Mouse (Mus musculus): ENCODE measurements at regions not wholly inside any gene's neighbourhood (a gene's known extent, or its start where the extent isn't known, plus 50 kb on each side); places are given as distances from the start of the nearest gene placed in this dataset.

- H3K27me3 ChIP-seq = no peaks in the 10 kb centered on the region
- no peaks in the 10 kb centered on the region for H3K36me3 ChIP-seq
- H3K4me3 ChIP-seq = no peak overlapping the region
- 61% methylated on average over 8 of the region's 8 CpGs for WGBS
- no peak overlapping the region; the same call in 1 of the 2 replicates for H3K27ac ChIP-seq
- no peak overlapping the region for H3K9ac ChIP-seq
- no peak for ATAC-seq (ENCODE audit: low FRiP score)
- no peaks in the 10 kb centered on the region for H3K4me1 ChIP-seq
- no peaks in the 10 kb centered on the region for H3K9me3 ChIP-seq (replicated peaks)
- H3K4me2 ChIP-seq (replicated peaks) = no peak overlapping the region
Measured at GRCm38 (mm10) chr13:47429856-47430365, 307.5 kb downstream of the Rnf144b start.

GRCm38 (mm10) chr13:47430409-47430808, 308.0 kb downstream of the Rnf144b start:
- H3K9ac ChIP-seq = no peak overlapping the region
- H3K27me3 ChIP-seq = no peaks in the 10 kb centered on the region
- ATAC-seq (ENCODE audit: low FRiP score) = no peak
- WGBS = 80% methylated on average over 9 of the region's 9 CpGs
- no peak overlapping the region for H3K4me2 ChIP-seq (replicated peaks)
- no peak overlapping the region for H3K4me3 ChIP-seq
- H3K9me3 ChIP-seq (replicated peaks) = no peaks in the 10 kb centered on the region
- H3K4me1 ChIP-seq = no peaks in the 10 kb centered on the region
- H3K27ac ChIP-seq = 0 out of 2 replicates have a peak overlapping the region, but pooled peaks have one; percentile 40
- H3K36me3 ChIP-seq = no peaks in the 10 kb centered on the region

- H3K9me3 ChIP-seq (replicated peaks) = no peaks in the 10 kb centered on the region
- no peak for ATAC-seq (ENCODE audit: low FRiP score)
- H3K9ac ChIP-seq = no peak overlapping the region
- H3K4me3 ChIP-seq = no peak overlapping the region
- H3K4me1 ChIP-seq = no peaks in the 10 kb centered on the region
- no peak overlapping the region for H3K4me2 ChIP-seq (replicated peaks)
- no peaks in the 10 kb centered on the region for H3K27me3 ChIP-seq
- WGBS = 96% methylated on average over 7 of the region's 7 CpGs
- no peak overlapping the region for H3K27ac ChIP-seq
- no peaks in the 10 kb centered on the region for H3K36me3 ChIP-seq
Measured at GRCm38 (mm10) chr13:47435631-47436030, 313.2 kb downstream of the Rnf144b start.

- H3K9me3 ChIP-seq (replicated peaks) = no peaks in the 10 kb centered on the region
- H3K4me2 ChIP-seq (replicated peaks) = no peak overlapping the region
- H3K27ac ChIP-seq = no peak overlapping the region
- no peaks in the 10 kb centered on the region for H3K27me3 ChIP-seq
- no peak for ATAC-seq (ENCODE audit: low FRiP score)
- H3K4me3 ChIP-seq = no peak overlapping the region
- WGBS = 79% methylated on average over 3 of the region's 3 CpGs
- no peaks in the 10 kb centered on the region for H3K4me1 ChIP-seq
- no peak overlapping the region for H3K9ac ChIP-seq
- H3K36me3 ChIP-seq = no peaks in the 10 kb centered on the region
Measured at GRCm38 (mm10) chr13:47444876-47445275, 322.4 kb downstream of the Rnf144b start.

GRCm38 (mm10) chr13:47452186-47452760, 329.8 kb downstream of the Rnf144b start:
- peak overlapping the region; percentile 50; the same call in 1 of the 2 replicates for H3K27ac ChIP-seq
- H3K4me2 ChIP-seq (replicated peaks) = 0 out of 2 replicates have a peak overlapping the region, but pooled peaks have one; percentile 13
- no peak for ATAC-seq (ENCODE audit: low FRiP score)

GRCm38 (mm10) chr13:47462148-47462547, 339.7 kb downstream of the Rnf144b start:
- 82% methylated on average over 8 of the region's 8 CpGs for WGBS
- H3K4me3 ChIP-seq = no peak overlapping the region
- H3K9ac ChIP-seq = no peak overlapping the region
- H3K27me3 ChIP-seq = no peaks in the 10 kb centered on the region
- no peak overlapping the region for H3K27ac ChIP-seq
- no peak overlapping the region for H3K4me2 ChIP-seq (replicated peaks)
- no peaks in the 10 kb centered on the region for H3K4me1 ChIP-seq
- no peak for ATAC-seq (ENCODE audit: low FRiP score)
- H3K9me3 ChIP-seq (replicated peaks) = no peaks in the 10 kb centered on the region
- no peaks in the 10 kb centered on the region for H3K36me3 ChIP-seq

More at GRCm38 (mm10) chr13:47452186-47452760, 329.8 kb downstream of the Rnf144b start:
- Histone ChIP-seq H3K9me3 (replicated peaks) (no peaks in the 10 kb centered on the region), H3K4me1 (no peaks in the 10 kb centered on the region), H3K27me3 (no peaks in the 10 kb centered on the region), H3K36me3 (no peaks in the 10 kb centered on the region), H3K4me3 (no peak overlapping the region), H3K9ac (no peak overlapping the region)
- WGBS = 77% methylated on average over 17 of the region's 17 CpGs

- Histone ChIP-seq H3K4me1 (peaks cover 7% of the 10 kb centered on the region), H3K27ac (peak overlapping the region; percentile 67), H3K4me2 (replicated peaks) (no peak overlapping the region), H3K27me3 (no peaks in the 10 kb centered on the region; the same call in 1 of the 2 replicates), H3K4me3 (no peak overlapping the region), H3K9me3 (replicated peaks) (no peaks in the 10 kb centered on the region), H3K9ac (no peak overlapping the region), H3K36me3 (no peaks in the 10 kb centered on the region)
- peak; percentile 86 for ATAC-seq (ENCODE audit: low FRiP score)
- WGBS = 55% methylated on average over 14 of the region's 14 CpGs
Measured at GRCm38 (mm10) chr13:47471543-47472213, 349.2 kb downstream of the Rnf144b start.

GRCm38 (mm10) chr13:47480159-47480558, 357.7 kb downstream of the Rnf144b start:
- Histone ChIP-seq H3K9me3 (replicated peaks) (no peaks in the 10 kb centered on the region), H3K9ac (no peak overlapping the region), H3K4me2 (replicated peaks) (no peak overlapping the region), H3K27ac (no peak overlapping the region), H3K36me3 (no peaks in the 10 kb centered on the region), H3K4me3 (no peak overlapping the region), H3K27me3 (no peaks in the 10 kb centered on the region; the same call in 1 of the 2 replicates), H3K4me1 (no peaks in the 10 kb centered on the region)
- WGBS = 75% methylated on average over 10 of the region's 10 CpGs
- ATAC-seq (ENCODE audit: low FRiP score) = no peak

- Histone ChIP-seq H3K4me3 (no peak overlapping the region), H3K4me1 (no peaks in the 10 kb centered on the region), H3K9me3 (replicated peaks) (no peaks in the 10 kb centered on the region), H3K4me2 (replicated peaks) (no peak overlapping the region), H3K9ac (no peak overlapping the region), H3K36me3 (no peaks in the 10 kb centered on the region), H3K27ac (no peak overlapping the region), H3K27me3 (no peaks in the 10 kb centered on the region)
- ATAC-seq (ENCODE audit: low FRiP score) = no peak
- 95% methylated on average over 2 of the region's 2 CpGs for WGBS
Measured at GRCm38 (mm10) chr13:47484819-47485218, 362.4 kb downstream of the Rnf144b start.

GRCm38 (mm10) chr13:47486111-47486510, 363.7 kb downstream of the Rnf144b start:
- H3K9ac ChIP-seq = no peak overlapping the region
- no peaks in the 10 kb centered on the region for H3K4me1 ChIP-seq
- no peaks in the 10 kb centered on the region for H3K27me3 ChIP-seq
- no peak overlapping the region for H3K4me3 ChIP-seq
- no peak for ATAC-seq (ENCODE audit: low FRiP score)
- H3K9me3 ChIP-seq (replicated peaks) = no peaks in the 10 kb centered on the region
- no peak overlapping the region for H3K27ac ChIP-seq
- H3K36me3 ChIP-seq = no peaks in the 10 kb centered on the region
- H3K4me2 ChIP-seq (replicated peaks) = no peak overlapping the region

GRCm38 (mm10) chr13:47486658-47487057, 364.2 kb downstream of the Rnf144b start:
- Histone ChIP-seq H3K36me3 (no peaks in the 10 kb centered on the region), H3K9me3 (replicated peaks) (no peaks in the 10 kb centered on the region), H3K27me3 (no peaks in the 10 kb centered on the region), H3K4me2 (replicated peaks) (no peak overlapping the region), H3K4me1 (no peaks in the 10 kb centered on the region), H3K27ac (no peak overlapping the region), H3K4me3 (no peak overlapping the region), H3K9ac (no peak overlapping the region)
- 94% methylated on average over 3 of the region's 3 CpGs for WGBS
- ATAC-seq (ENCODE audit: low FRiP score) = no peak

- Histone ChIP-seq H3K4me1 (no peaks in the 10 kb centered on the region), H3K9me3 (replicated peaks) (no peaks in the 10 kb centered on the region), H3K4me2 (replicated peaks) (no peak overlapping the region), H3K9ac (no peak overlapping the region), H3K27ac (no peak overlapping the region), H3K36me3 (no peaks in the 10 kb centered on the region), H3K27me3 (no peaks in the 10 kb centered on the region), H3K4me3 (no peak overlapping the region)
- ATAC-seq (ENCODE audit: low FRiP score) = no peak
- 85% methylated on average over 15 of the region's 15 CpGs for WGBS
Measured at GRCm38 (mm10) chr13:47505380-47505955, 383.0 kb downstream of the Rnf144b start.

Measured in hindbrain, embryonic 12.5 days (tissue).